16 mouse cellular contexts compared by ENCODE assay signal in genomic region chr17:85620086-85620481, GRCm38 (mm10). TPM values are rescaled to one million over a fixed set of nuclear protein-coding genes. Genes with fewer than 3 reads are reported as not detected.
DNase-seq lines count a peak whose midpoint lies in the region; ATAC-seq lines count a peak whose summit lies in the region.
"Had no signal": no experiment of that assay in that cellular context is flagged by ENCODE, and none has a peak within 500 bp of the region (broad histone marks: within the 10 kb centered on the region; RNA-seq: fewer than 3 reads in every experiment).

No protein-coding gene starts in this region.

- no peak for ATAC-seq in embryonic facial prominence, embryonic 11.5 days (replicated peaks; ENCODE audit: insufficient number of reproducible peaks, low FRiP score, low TSS enrichment, low read depth)
- ATAC-seq in forebrain, embryonic 15.5 days (replicated peaks): no peak
- no peak for ATAC-seq in midbrain, embryonic 16.5 days
- no peak for ATAC-seq in frontal cortex, adult (ENCODE audit: low TSS enrichment)

- H3K9me3 ChIP-seq in embryonic facial prominence, embryonic 11.5 days (replicated peaks; ENCODE audit: control insufficient read depth, low read length): no peaks in the 10 kb centered on the region
- no peaks in the 10 kb centered on the region for H3K9me3 ChIP-seq in forebrain, embryonic 15.5 days
- no peaks in the 10 kb centered on the region for H3K9me3 ChIP-seq in midbrain, embryonic 16.5 days (replicated peaks; ENCODE audit: control insufficient read depth, low read length, poor library complexity, severe bottlenecking)
- H3K9me3 ChIP-seq: liver, embryonic 13.5 days had no signal

- H3K4me1 ChIP-seq in embryonic facial prominence, embryonic 11.5 days (ENCODE audit: control insufficient read depth, insufficient read depth, low read length): 0 out of 2 replicates have a peak, but pooled peaks cover 4% of the 10 kb centered on the region
- peaks cover 37% of the 10 kb centered on the region for H3K4me1 ChIP-seq in forebrain, embryonic 15.5 days
- peaks cover 5% of the 10 kb centered on the region for H3K4me1 ChIP-seq in midbrain, embryonic 16.5 days (ENCODE audit: control insufficient read depth, insufficient read depth, low read length)

- 0 out of 2 replicates have a peak overlapping the region, but pooled peaks have one; percentile 1 for H3K27ac ChIP-seq in embryonic facial prominence, embryonic 11.5 days (replicated peaks; ENCODE audit: low read depth, low read length)
- H3K27ac ChIP-seq in forebrain, embryonic 15.5 days (replicated peaks): peak overlapping the region; percentile 70
- peak overlapping the region; percentile 76; the same call in 1 of the 2 replicates for H3K27ac ChIP-seq in midbrain, embryonic 16.5 days (ENCODE audit: low read length)
- H3K27ac ChIP-seq: hindbrain, postnatal 0 days; liver, embryonic 13.5 days had no signal

- peak; percentile 18 for DNase-seq in R1 (ENCODE audit: low read depth, low spot score)
- peak; percentile 39 for DNase-seq in embryonic facial prominence, embryonic 11.5 days (ENCODE audit: low spot score)
- DNase-seq in left cerebral cortex, adult 11 months (ENCODE audit: low spot score): no peak
- no peak for DNase-seq in thymus, postnatal 0 days (ENCODE audit: low spot score)
- DNase-seq: adrenal gland, postnatal 10 days; cerebellum, adult 8-10 months; heart, adult 18-20 months; left cerebral cortex, postnatal 4 days; liver, embryonic 13.5 days; lung, postnatal 10 days had no signal

- H3K9ac ChIP-seq in embryonic facial prominence, embryonic 11.5 days (replicated peaks; ENCODE audit: low read length): no peak overlapping the region
- H3K9ac ChIP-seq in forebrain, embryonic 15.5 days (replicated peaks): no peak overlapping the region
- no peak overlapping the region for H3K9ac ChIP-seq in midbrain, embryonic 16.5 days (ENCODE audit: low read depth, low read length)
- H3K9ac ChIP-seq: liver, embryonic 13.5 days had no signal

- H3K36me3 ChIP-seq in embryonic facial prominence, embryonic 11.5 days (replicated peaks; ENCODE audit: control insufficient read depth, insufficient read depth, low read depth, low read length): no peaks in the 10 kb centered on the region
- H3K36me3 ChIP-seq in forebrain, embryonic 15.5 days: no peaks in the 10 kb centered on the region
- H3K36me3 ChIP-seq in midbrain, embryonic 16.5 days (ENCODE audit: control insufficient read depth, insufficient read depth, low read length): no peaks in the 10 kb centered on the region
- H3K36me3 ChIP-seq: liver, embryonic 13.5 days had no signal

- peak overlapping the region; percentile 5; the same call in 1 of the 2 replicates for H3K4me2 ChIP-seq in embryonic facial prominence, embryonic 11.5 days (ENCODE audit: low read depth, low read length)
- peak overlapping the region; percentile 71 for H3K4me2 ChIP-seq in forebrain, embryonic 15.5 days (replicated peaks)
- peak overlapping the region; percentile 54 for H3K4me2 ChIP-seq in midbrain, embryonic 16.5 days (ENCODE audit: low read length)
- H3K4me2 ChIP-seq: liver, embryonic 13.5 days had no signal

- 0 out of 2 replicates have a peak overlapping the region, but pooled peaks have one; percentile 3 for H3K4me3 ChIP-seq in embryonic facial prominence, embryonic 11.5 days (ENCODE audit: low read depth, low read length)
- H3K4me3 ChIP-seq in forebrain, embryonic 15.5 days: peak overlapping the region; percentile 45
- no peak overlapping the region for H3K4me3 ChIP-seq in midbrain, embryonic 16.5 days (ENCODE audit: low read depth, low read length)
- H3K4me3 ChIP-seq: liver, embryonic 13.5 days had no signal

- H3K27me3 ChIP-seq in embryonic facial prominence, embryonic 11.5 days (ENCODE audit: control insufficient read depth, insufficient read depth, low read length): peaks cover 73% of the 10 kb centered on the region
- H3K27me3 ChIP-seq in forebrain, embryonic 15.5 days: peaks cover 80% of the 10 kb centered on the region
- H3K27me3 ChIP-seq in midbrain, embryonic 16.5 days (ENCODE audit: control insufficient read depth, insufficient read depth, low read depth, low read length): peaks cover 56% of the 10 kb centered on the region

- 1% methylated on average over 6 of the region's 6 CpGs for WGBS in embryonic facial prominence, embryonic 11.5 days
- 3% methylated on average over 6 of the region's 6 CpGs for WGBS in forebrain, embryonic 15.5 days
- 5% methylated on average over 6 of the region's 6 CpGs for WGBS in midbrain, embryonic 16.5 days

RNA-seq across cellular contexts. Expression of gene Six3, which starts 6.7 kb away (rescaled TPM):
- polyA plus RNA-seq in embryonic facial prominence, embryonic 11.5 days (2014; fragmentation: Nextera tagmentation; extraction: Ambion mirVana): 9.5 and 10.5 TPM in 2 replicates
- 18.0 and 21.7 TPM in 2 replicates for polyA plus RNA-seq in forebrain, embryonic 15.5 days (2015; fragmentation: Nextera tagmentation; extraction: Ambion mirVana)
- 19.1 and 24.2 TPM in 2 replicates for polyA plus RNA-seq in midbrain, embryonic 16.5 days (2015; fragmentation: Nextera tagmentation; extraction: Ambion mirVana)
- polyA plus RNA-seq in thymus, postnatal 0 days (2015; fragmentation: Nextera tagmentation; extraction: Ambion mirVana): 0.07 TPM in 1 of 2 replicates, not detected in the other
- polyA plus RNA-seq: heart, embryonic 16.5 days; kidney, embryonic 16.5 days; liver, embryonic 13.5 days had no signal

Comparison
In these comparisons a context has a peak if more than half of its experiments do, and no peak if none do; other contexts are left out.
1. DNase-seq: peak in R1 (single experiment) and embryonic facial prominence, embryonic 11.5 days (single experiment); none in left cerebral cortex, adult 11 months (single experiment) and thymus, postnatal 0 days (single experiment).
2. H3K27ac ChIP-seq: peak in every context shown above with its lines; median percentile 76 in midbrain, embryonic 16.5 days; 70 in forebrain, embryonic 15.5 days; 1 in embryonic facial prominence, embryonic 11.5 days.
3. H3K4me2 ChIP-seq: peak in every context shown above with its lines; median percentile 71 in forebrain, embryonic 15.5 days; 54 in midbrain, embryonic 16.5 days; 5 in embryonic facial prominence, embryonic 11.5 days.